Mouse (Mus musculus) liver, adult 2 months (tissue): Measurements from ENCODE around the gene Ica1. TPM values are rescaled to one million over a fixed set of nuclear protein-coding genes. Genes with fewer than 3 reads are reported as not detected.

Experiments
- DNase-seq: peaks from one replicate; pipeline ENCODE4 v3.0.0-alpha.2; 2011; ENCODE audit warnings: low read depth, low spot score; ENCODE audit errors: extremely low read depth
- H3K27ac ChIP-seq: fragments of 200-500 bp; replicated peaks from 2 replicates; pipeline ENCODE4 v1.5.1; 2012; ENCODE audit warnings: low read depth, mild to moderate bottlenecking, control low read depth, inconsistent platforms, low read length; ENCODE audit not compliant: insufficient read depth
- H3K27me3 ChIP-seq: fragments of 200-500 bp; 2 replicates; pipeline ENCODE4 v1.6.1; 2012; ENCODE audit warnings: mild to moderate bottlenecking, moderate library complexity, low read length, inconsistent platforms; ENCODE audit not compliant: control insufficient read depth, insufficient read depth
- H3K36me3 ChIP-seq: fragments of 200-500 bp; 2 replicates; pipeline ENCODE4 v1.6.1; 2012; ENCODE audit warnings: low read length, inconsistent platforms; ENCODE audit not compliant: control insufficient read depth, insufficient read depth
- H3K4me1 ChIP-seq: fragments of 200-500 bp; 2 replicates; pipeline ENCODE4 v1.6.1; 2011; ENCODE audit warnings: low read length; ENCODE audit not compliant: control insufficient read depth, insufficient read depth
- H3K4me3 ChIP-seq: fragments of 200-500 bp; 2 replicates; pipeline ENCODE4 v1.5.1; 2011; ENCODE audit warnings: low read depth, mild to moderate bottlenecking, control low read depth, low read length, moderate library complexity; ENCODE audit not compliant: insufficient read depth
- H3K79me2 ChIP-seq: fragments of 200-500 bp; 2 replicates; pipeline ENCODE4 v1.6.1; 2012; ENCODE audit warnings: inconsistent platforms, mild to moderate bottlenecking, low read length, moderate library complexity; ENCODE audit not compliant: control insufficient read depth, insufficient read depth
- H3K9ac ChIP-seq: fragments of 200-500 bp; 2 replicates; pipeline ENCODE4 v1.6.1; 2012; ENCODE audit warnings: low read depth, mild to moderate bottlenecking, control low read depth, inconsistent platforms, low read length
- CTCF ChIP-seq: fragments of 200-500 bp; IDR thresholded peaks from 2 replicates; pipeline ENCODE4 v1.5.1; 2011; ENCODE audit warnings: low read depth, low read length, control low read depth
- POLR2A ChIP-seq: fragments of 200-500 bp; IDR thresholded peaks from 2 replicates; pipeline ENCODE4 v1.6.1; 2011; ENCODE audit warnings: low read length, control low read depth; ENCODE audit not compliant: insufficient read depth; ENCODE audit errors: extremely low read depth
- WGBS: fragments of 180-500 bp; shearing (Covaris S2); methylation state at CpG from one replicate; pipeline ENCODE4 v1.1.7; 2018; 5-methylcytosine and 5-hydroxymethylcytosine counted together
- polyA plus RNA-seq: library from polyadenylated mRNA; depleted of rRNA; stranded (reverse); fragments of >200 nt; gene quantifications from 2 replicates; pipeline ENCODE4 v1.2.3, GENCODE M21; 2012; rRNA removed
- total RNA-seq: library from RNA; depleted of rRNA; stranded (reverse); fragments of >200 nt; gene quantifications from 2 replicates; pipeline ENCODE4 v1.2.3, GENCODE M21; 2014; rRNA removed

The Ica1 gene
- total RNA-seq (2.9 and 3.4 TPM in 2 replicates), polyA plus RNA-seq (0.54 and 0.84 TPM in 2 replicates)

- Histone ChIP-seq H3K4me3 (peak within 1 kb of the TSS; percentile 76), H3K27ac (peak within 1 kb of the TSS; percentile 26), H3K27me3 (no peaks in the 10 kb centered on the region), H3K4me1 (no peaks in the 10 kb centered on the region), H3K79me2 (no peaks in the 10 kb centered on the region), H3K36me3 (no peaks in the 10 kb centered on the region), H3K9ac (peak within 1 kb of the TSS; percentile 54)
- TF ChIP-seq POLR2A (no peak), CTCF (no peak)
- DNase-seq = no peak
- 4% methylated on average over 12 of the region's 16 CpGs for WGBS
These were observed at the start of gene Ica1 for GRCm38 (mm10) chr6:8778296-8778649. Gene Ica1 (minus strand): TSS chr6:8778488.

GRCm38 (mm10) chr6:8819866-8820265 is 41.6 kb upstream of the Ica1 start:
- DNase-seq = no peak
- no peak for TF ChIP-seq CTCF
- no peak overlapping the region for H3K4me3 ChIP-seq
- H3K27ac ChIP-seq = no peak overlapping the region
- no peaks in the 10 kb centered on the region for H3K27me3 ChIP-seq
- no peaks in the 10 kb centered on the region for H3K36me3 ChIP-seq
- no peak overlapping the region for H3K9ac ChIP-seq
- no peaks in the 10 kb centered on the region; the same call in 1 of the 2 replicates for H3K4me1 ChIP-seq
- H3K79me2 ChIP-seq = no peaks in the 10 kb centered on the region
- 34% methylated on average over 2 of the region's 2 CpGs for WGBS

GRCm38 (mm10) chr6:8814332-8815002 is 36.2 kb upstream of the Ica1 start:
- no peaks in the 10 kb centered on the region; the same call in 1 of the 2 replicates for H3K4me1 ChIP-seq
- no peaks in the 10 kb centered on the region for H3K79me2 ChIP-seq
- no peak for DNase-seq
- WGBS = 78% methylated on average over 6 of the region's 6 CpGs
- no peaks in the 10 kb centered on the region for H3K36me3 ChIP-seq
- H3K27me3 ChIP-seq = no peaks in the 10 kb centered on the region
- H3K4me3 ChIP-seq = no peak overlapping the region
- H3K27ac ChIP-seq = no peak overlapping the region
- TF ChIP-seq POLR2A = no peak
- TF ChIP-seq CTCF = no peak
- H3K9ac ChIP-seq = no peak overlapping the region

DNA sequence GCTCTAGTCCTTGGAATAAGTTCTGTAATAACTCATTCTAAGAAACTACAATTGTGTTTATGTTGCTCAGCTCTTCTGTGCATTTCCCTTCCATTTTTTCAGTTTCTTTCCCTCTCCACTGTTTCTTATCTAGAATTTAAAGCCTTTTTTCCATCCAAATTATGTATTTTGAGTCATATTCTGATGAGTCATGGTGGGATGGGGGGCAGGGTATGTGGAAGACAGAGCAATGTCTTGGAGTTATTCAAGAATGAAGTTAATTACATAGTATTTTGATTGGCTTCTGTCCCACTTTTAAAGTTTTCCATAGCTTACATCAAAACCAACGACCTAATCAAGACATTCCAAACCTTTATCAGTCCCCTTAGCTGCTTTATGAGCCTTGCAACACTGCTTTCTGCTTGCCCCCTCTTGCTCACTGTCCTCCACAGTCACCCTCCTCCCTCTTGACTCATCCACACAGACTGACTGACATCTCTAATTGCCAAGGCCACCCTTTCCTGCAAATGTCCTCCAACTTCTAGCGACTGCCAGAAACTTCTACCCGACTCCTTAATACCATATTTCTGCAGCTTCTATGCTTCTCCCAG is 24.4 kb upstream of the Ica1 start:
- H3K4me3 ChIP-seq = no peak overlapping the region
- H3K79me2 ChIP-seq = no peaks in the 10 kb centered on the region
- no peaks in the 10 kb centered on the region for H3K27me3 ChIP-seq
- no peaks in the 10 kb centered on the region for H3K4me1 ChIP-seq
- H3K36me3 ChIP-seq = no peaks in the 10 kb centered on the region
- TF ChIP-seq CTCF (no peak), POLR2A (no peak)
- 72% methylated on average over 3 of the region's 3 CpGs for WGBS
- no peak for DNase-seq
- H3K27ac ChIP-seq = no peak overlapping the region
- no peak overlapping the region for H3K9ac ChIP-seq

DNA sequence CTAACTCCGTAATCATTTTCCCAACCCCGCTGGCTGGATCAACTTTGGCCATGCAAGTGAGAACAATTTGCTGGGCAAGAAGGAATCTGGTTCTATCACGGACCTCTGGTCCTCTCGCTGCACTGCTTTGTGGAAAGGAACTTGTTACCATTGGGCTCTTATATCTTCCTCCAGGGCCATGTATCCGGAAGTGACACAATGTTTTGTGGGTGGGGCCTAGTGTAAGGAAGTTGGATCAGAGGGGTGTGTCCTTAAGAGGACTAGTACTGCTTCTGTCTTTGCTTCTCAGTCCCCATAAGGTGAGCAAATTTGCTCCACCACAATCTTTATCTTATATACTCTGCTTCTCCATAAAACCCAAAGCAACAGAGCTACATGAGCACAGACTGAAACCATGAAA is 14.1 kb upstream of the Ica1 start:
- DNase-seq = no peak
- 91% methylated on average over 5 of the region's 5 CpGs for WGBS
- no peaks in the 10 kb centered on the region for H3K27me3 ChIP-seq
- no peaks in the 10 kb centered on the region for H3K79me2 ChIP-seq
- no peak for TF ChIP-seq CTCF
- TF ChIP-seq POLR2A = no peak
- no peak overlapping the region for H3K9ac ChIP-seq
- H3K4me3 ChIP-seq = no peak overlapping the region
- H3K36me3 ChIP-seq = no peaks in the 10 kb centered on the region
- H3K4me1 ChIP-seq = no peaks in the 10 kb centered on the region
- no peak overlapping the region for H3K27ac ChIP-seq

- no peak for DNase-seq
- no peaks in the 10 kb centered on the region for H3K36me3 ChIP-seq
- no peak overlapping the region for H3K27ac ChIP-seq
- no peaks in the 10 kb centered on the region for H3K4me1 ChIP-seq
- H3K4me3 ChIP-seq = no peak overlapping the region
- TF ChIP-seq POLR2A = no peak
- TF ChIP-seq CTCF = no peak
- 86% methylated on average over 3 of the region's 3 CpGs for WGBS
- no peaks in the 10 kb centered on the region for H3K27me3 ChIP-seq
- no peaks in the 10 kb centered on the region for H3K79me2 ChIP-seq
- H3K9ac ChIP-seq = no peak overlapping the region
These were observed 13.5 kb upstream of the Ica1 start for GRCm38 (mm10) chr6:8791781-8792180.
